In genomic region chr6:50552881-50553518, GRCm38 (mm10) we compare ENCODE assay signal across 22 mouse cellular contexts. TPM values are rescaled to one million over a fixed set of nuclear protein-coding genes. Genes with fewer than 3 reads are reported as not detected.
DNase-seq lines count a peak whose midpoint lies in the region; ATAC-seq and TF ChIP-seq lines count a peak whose summit lies in the region.
"Had no signal": no experiment of that assay in that cellular context is flagged by ENCODE, and none has a peak within 500 bp of the region (broad histone marks: within the 10 kb centered on the region; RNA-seq: fewer than 3 reads in every experiment).

No protein-coding gene starts in this region.

- TF ChIP-seq EP300 in liver, embryonic 14.5 days (IDR thresholded peaks at IDR 0.05; ENCODE audit: low read depth): no peak

- ATAC-seq in intestine, embryonic 15.5 days: peak; percentile 95
- peak; percentile 70 for ATAC-seq in liver, embryonic 14.5 days (ENCODE audit: insufficient read depth)
- peak; percentile 79; the same call in 1 of the 2 replicates for ATAC-seq in stomach, embryonic 15.5 days (ENCODE audit: insufficient read depth, low FRiP score, low read depth)
- no peak for ATAC-seq in forebrain, embryonic 12.5 days (ENCODE audit: low FRiP score)
- ATAC-seq: forebrain, embryonic 16.5 days had no signal

- no peak overlapping the region; the same call in 1 of the 2 replicates for H3K27ac ChIP-seq in intestine, embryonic 15.5 days
- no peak overlapping the region for H3K27ac ChIP-seq in liver, embryonic 14.5 days
- H3K27ac ChIP-seq in stomach, embryonic 15.5 days: no peak overlapping the region
- no peak overlapping the region for H3K27ac ChIP-seq in forebrain, embryonic 12.5 days
- H3K27ac ChIP-seq: embryonic facial prominence, embryonic 10.5 days; heart, adult 2 months; heart, embryonic 13.5 days; hindbrain, embryonic 14.5 days; midbrain, embryonic 12.5 days had no signal

- H3K4me1 ChIP-seq in intestine, embryonic 15.5 days (replicated peaks): no peaks in the 10 kb centered on the region
- peaks cover 0 to 5% of the 10 kb centered on the region in 2 experiments; a peak in 1 of 4 replicates for H3K4me1 ChIP-seq in liver, embryonic 14.5 days (replicated peaks; ENCODE audit: control insufficient read depth in 2 of 2, insufficient read depth in 2 of 2, low read length in 1 of 2)
- no peaks in the 10 kb centered on the region for H3K4me1 ChIP-seq in stomach, embryonic 15.5 days
- no peaks in the 10 kb centered on the region for H3K4me1 ChIP-seq in forebrain, embryonic 12.5 days
- H3K4me1 ChIP-seq: embryonic facial prominence, embryonic 10.5 days; heart, embryonic 13.5 days; midbrain, embryonic 12.5 days had no signal

- H3K4me2 ChIP-seq in intestine, embryonic 15.5 days (replicated peaks): peak overlapping the region; percentile 9; the same call in 1 of the 2 replicates
- 0 out of 2 replicates have a peak overlapping the region, but pooled peaks have one; percentile 2 for H3K4me2 ChIP-seq in liver, embryonic 14.5 days (ENCODE audit: low read depth)
- H3K4me2 ChIP-seq in stomach, embryonic 15.5 days: no peak overlapping the region; the same call in 1 of the 2 replicates
- H3K4me2 ChIP-seq in forebrain, embryonic 12.5 days: no peak overlapping the region
- H3K4me2 ChIP-seq: heart, embryonic 13.5 days; hindbrain, embryonic 14.5 days; lung, embryonic 14.5 days; midbrain, embryonic 12.5 days had no signal

- no peaks in the 10 kb centered on the region for H3K9me3 ChIP-seq in intestine, embryonic 15.5 days
- no peaks in the 10 kb centered on the region for H3K9me3 ChIP-seq in liver, embryonic 14.5 days (ENCODE audit: control insufficient read depth, low read length)
- no peaks in the 10 kb centered on the region for H3K9me3 ChIP-seq in stomach, embryonic 15.5 days
- H3K9me3 ChIP-seq in forebrain, embryonic 12.5 days: no peaks in the 10 kb centered on the region
- H3K9me3 ChIP-seq: embryonic facial prominence, embryonic 10.5 days; heart, embryonic 13.5 days; midbrain, embryonic 12.5 days had no signal

- H3K36me3 ChIP-seq in intestine, embryonic 15.5 days: no peaks in the 10 kb centered on the region
- no peaks in the 10 kb centered on the region for H3K36me3 ChIP-seq in liver, embryonic 14.5 days (replicated peaks; ENCODE audit: control insufficient read depth, insufficient read depth, low read depth)
- no peaks in the 10 kb centered on the region for H3K36me3 ChIP-seq in stomach, embryonic 15.5 days
- no peaks in the 10 kb centered on the region for H3K36me3 ChIP-seq in forebrain, embryonic 12.5 days (replicated peaks)
- H3K36me3 ChIP-seq: embryonic facial prominence, embryonic 10.5 days; heart, embryonic 13.5 days; midbrain, embryonic 12.5 days had no signal

- no peak overlapping the region for H3K9ac ChIP-seq in intestine, embryonic 15.5 days
- no peak overlapping the region for H3K9ac ChIP-seq in liver, embryonic 14.5 days (replicated peaks)
- H3K9ac ChIP-seq in stomach, embryonic 15.5 days: no peak overlapping the region
- H3K9ac ChIP-seq in forebrain, embryonic 12.5 days: no peak overlapping the region
- H3K9ac ChIP-seq: heart, embryonic 13.5 days; hindbrain, embryonic 14.5 days; lung, embryonic 14.5 days; midbrain, embryonic 12.5 days had no signal

- H3K4me3 ChIP-seq in intestine, embryonic 15.5 days (replicated peaks): no peak overlapping the region
- no peak overlapping the region for H3K4me3 ChIP-seq in liver, embryonic 14.5 days (ENCODE audit: insufficient read depth in 1 of 2, low read depth in 2 of 2, low read length in 2 of 2)
- no peak overlapping the region for H3K4me3 ChIP-seq in stomach, embryonic 15.5 days (replicated peaks)
- H3K4me3 ChIP-seq in forebrain, embryonic 12.5 days (replicated peaks): no peak overlapping the region
- H3K4me3 ChIP-seq: embryonic facial prominence, embryonic 10.5 days; heart, adult 2 months; heart, embryonic 13.5 days; midbrain, embryonic 12.5 days had no signal

- 59% methylated on average over 5 of the region's 5 CpGs for WGBS in intestine, embryonic 15.5 days
- 59% methylated on average over 5 of the region's 5 CpGs for WGBS in liver, embryonic 14.5 days (ENCODE audit: insufficient replicate concordance)
- WGBS in stomach, embryonic 15.5 days: 56% methylated on average over 5 of the region's 5 CpGs
- WGBS in forebrain, embryonic 12.5 days: 77% methylated on average over 5 of the region's 5 CpGs

- no peaks in the 10 kb centered on the region for H3K27me3 ChIP-seq in intestine, embryonic 15.5 days (replicated peaks)
- H3K27me3 ChIP-seq in liver, embryonic 14.5 days (ENCODE audit: control insufficient read depth, insufficient read depth, low read length): no peaks in the 10 kb centered on the region
- H3K27me3 ChIP-seq in stomach, embryonic 15.5 days (replicated peaks): no peaks in the 10 kb centered on the region
- 0 out of 2 replicates have a peak, but pooled peaks cover 3% of the 10 kb centered on the region for H3K27me3 ChIP-seq in forebrain, embryonic 12.5 days
- H3K27me3 ChIP-seq: heart, embryonic 13.5 days; midbrain, embryonic 12.5 days had no signal

- peak; percentile 54 for DNase-seq in induced T-regulatory cell, adult 2 months (ENCODE audit: low read depth)
- peak in 2 of 3 experiments; percentile 17 to 28 for DNase-seq in liver, embryonic 14.5 days (ENCODE audit: low read depth in 3 of 3, low spot score in 3 of 3)
- no peak for DNase-seq in spleen, adult 18-20 months
- no peak for DNase-seq in frontal cortex, postnatal 36 days (ENCODE audit: low spot score in 2 of 2)
- DNase-seq in cerebellum, postnatal 4 days (ENCODE audit: low spot score in 2 of 2): no peak
- DNase-seq: adrenal gland, postnatal 25 days; cerebellum, adult 11 months; cerebellum, adult 9-11 months; gastrocnemius, postnatal 25 days; heart, adult 2 months; kidney, adult 18-20 months; kidney, postnatal 10 days; lung, embryonic 14.5 days had no signal

- no peak for TF ChIP-seq CTCF in liver, embryonic 14.5 days (IDR thresholded peaks at IDR 0.05; ENCODE audit: low read depth)

RNA-seq across cellular contexts. Expression of gene Cycs, which starts 13.3 kb away (rescaled TPM):
- 88.6 and 94.9 TPM in 2 replicates for polyA plus RNA-seq in intestine, embryonic 15.5 days (2015; fragmentation: Nextera tagmentation; extraction: Ambion mirVana)
- polyA plus RNA-seq in liver, embryonic 14.5 days (2012; rRNA removed): 8.9 and 21.6 TPM in 2 replicates
- polyA plus RNA-seq in liver, embryonic 14.5 days (2014; fragmentation: Nextera tagmentation; extraction: Ambion mirVana): 41.8 and 44.9 TPM in 2 replicates
- 69.0 and 73.3 TPM in 2 replicates for polyA plus RNA-seq in stomach, embryonic 15.5 days (2015; fragmentation: Nextera tagmentation; extraction: Ambion mirVana)
- polyA plus RNA-seq in forebrain, embryonic 12.5 days (2016; fragmentation: Nextera tagmentation; extraction: Ambion mirVana): 71.1 and 74.1 TPM in 2 replicates

RNA-seq across cellular contexts. Expression of gene 4921507P07Rik, which starts 43.4 kb away (rescaled TPM):
- 0.72 and 0.77 TPM in 2 replicates for polyA plus RNA-seq in intestine, embryonic 15.5 days (2015; fragmentation: Nextera tagmentation; extraction: Ambion mirVana)
- 0.11 and 0.31 TPM in 2 replicates for polyA plus RNA-seq in liver, embryonic 14.5 days (2012; rRNA removed)
- polyA plus RNA-seq in liver, embryonic 14.5 days (2014; fragmentation: Nextera tagmentation; extraction: Ambion mirVana): 0.29 and 0.39 TPM in 2 replicates
- polyA plus RNA-seq in stomach, embryonic 15.5 days (2015; fragmentation: Nextera tagmentation; extraction: Ambion mirVana): 0.80 and 0.81 TPM in 2 replicates
- 0.53 and 0.61 TPM in 2 replicates for polyA plus RNA-seq in forebrain, embryonic 12.5 days (2016; fragmentation: Nextera tagmentation; extraction: Ambion mirVana)
- polyA plus RNA-seq: C2C12 had no signal

Comparison
In these comparisons a context has a peak if more than half of its experiments do, and no peak if none do; other contexts are left out.
1. DNase-seq: peak in induced T-regulatory cell, adult 2 months (single experiment) and liver, embryonic 14.5 days (2 of 3); none in spleen, adult 18-20 months (0 of 2), frontal cortex, postnatal 36 days (0 of 2) and cerebellum, postnatal 4 days (0 of 2).
2. H3K4me2 ChIP-seq: peak in intestine, embryonic 15.5 days (single experiment) and liver, embryonic 14.5 days (single experiment); none in stomach, embryonic 15.5 days (single experiment) and forebrain, embryonic 12.5 days (single experiment).